Mouse (Mus musculus) frontal cortex, postnatal 10 days (tissue): ENCODE measurements at regions not wholly inside any gene's neighbourhood (a gene's known extent, or its start where the extent isn't known, plus 50 kb on each side); places are given as distances from the start of the nearest gene placed in this dataset.

Source experiments
- DNase-seq, 2 experiments: peaks; one replicate each; pipeline ENCODE4 v3.0.0; 2022; ENCODE audit warnings: low spot score in 2 of 2, mixed read lengths in 1 of 2

GRCm38 (mm10) chr3:38221834-38222215, 262.8 kb downstream of the Ankrd50 start:
- DNase-seq = no peak

- peak in 1 of 2 experiments; percentile 34 for DNase-seq
Measured at GRCm38 (mm10) chr3:38220934-38221833, 263.5 kb downstream of the Ankrd50 start.

GRCm38 (mm10) chr3:38209081-38209480, 275.6 kb downstream of the Ankrd50 start:
- DNase-seq = no peak

- no peak for DNase-seq
Measured at GRCm38 (mm10) chr3:38207867-38208266, 276.8 kb downstream of the Ankrd50 start.

- peak in 1 of 2 experiments; percentile 46 for DNase-seq
Measured at GRCm38 (mm10) chr3:38201861-38202656, 282.6 kb downstream of the Ankrd50 start.

- DNase-seq = no peak
Measured at GRCm38 (mm10) chr3:38194001-38194400, 290.6 kb downstream of the Ankrd50 start.

GRCm38 (mm10) chr3:38187406-38187896, 297.2 kb downstream of the Ankrd50 start:
- DNase-seq = no peak

- DNase-seq = no peak
Measured at GRCm38 (mm10) chr3:38186503-38186902, 298.1 kb downstream of the Ankrd50 start.

GRCm38 (mm10) chr3:38178295-38178694, 306.3 kb downstream of the Ankrd50 start:
- no peak for DNase-seq

- no peak for DNase-seq
Measured at GRCm38 (mm10) chr3:38175946-38176345, 308.7 kb downstream of the Ankrd50 start.

- DNase-seq = no peak
Measured at GRCm38 (mm10) chr3:38174735-38175280, 309.8 kb downstream of the Ankrd50 start.

- DNase-seq = no peak
Measured at GRCm38 (mm10) chr3:38152408-38152807, 332.2 kb downstream of the Ankrd50 start.

- no peak for DNase-seq
Measured at GRCm38 (mm10) chr3:38151821-38152220, 332.8 kb downstream of the Ankrd50 start.

GRCm38 (mm10) chr3:38146663-38147062, 338.0 kb downstream of the Ankrd50 start:
- DNase-seq = no peak

GRCm38 (mm10) chr3:38145444-38145843, 339.2 kb downstream of the Ankrd50 start:
- no peak for DNase-seq

GRCm38 (mm10) chr3:38144650-38145049, 340.0 kb downstream of the Ankrd50 start:
- DNase-seq = no peak

- DNase-seq = peak; percentile 72 to 77
Measured at GRCm38 (mm10) chr3:38143147-38143883, 341.3 kb downstream of the Ankrd50 start.

- DNase-seq = no peak
Measured at GRCm38 (mm10) chr3:38139387-38139786, 345.3 kb downstream of the Ankrd50 start.

- DNase-seq = no peak
Measured at GRCm38 (mm10) chr3:38138014-38138413, 346.6 kb downstream of the Ankrd50 start.

GRCm38 (mm10) chr3:38135808-38136214, 348.8 kb downstream of the Ankrd50 start:
- no peak for DNase-seq

- no peak for DNase-seq
Measured at GRCm38 (mm10) chr3:38134425-38134824, 350.2 kb downstream of the Ankrd50 start.

GRCm38 (mm10) chr3:38131887-38132220, 352.8 kb downstream of the Ankrd50 start:
- DNase-seq = no peak
